9 mouse cellular contexts compared by ENCODE assay signal in genomic region chr16:44361921-44362890, GRCm38 (mm10). TPM values are rescaled to one million over a fixed set of nuclear protein-coding genes. Genes with fewer than 3 reads are reported as not detected.
DNase-seq lines count a peak whose midpoint lies in the region; ATAC-seq lines count a peak whose summit lies in the region.
"Had no signal": no experiment of that assay in that cellular context is flagged by ENCODE, and none has a peak within 500 bp of the region (broad histone marks: within the 10 kb centered on the region; RNA-seq: fewer than 3 reads in every experiment).

No protein-coding gene starts in this region.

- peak; percentile 54; the same call in 1 of the 2 replicates for ATAC-seq in hindbrain, embryonic 15.5 days (ENCODE audit: low FRiP score, low read depth)
- no peak for ATAC-seq in hindbrain, embryonic 12.5 days (ENCODE audit: low FRiP score)
- no peak for ATAC-seq in intestine, embryonic 16.5 days

- no peaks in the 10 kb centered on the region for H3K27me3 ChIP-seq in hindbrain, embryonic 15.5 days
- H3K27me3 ChIP-seq in hindbrain, embryonic 12.5 days, result no peaks in the 10 kb centered on the region
- H3K27me3 ChIP-seq in intestine, embryonic 16.5 days (replicated peaks; ENCODE audit: control insufficient read depth, insufficient read depth, low read length), result no peaks in the 10 kb centered on the region

- no peak overlapping the region for H3K4me3 ChIP-seq in hindbrain, embryonic 15.5 days
- no peak overlapping the region for H3K4me3 ChIP-seq in hindbrain, embryonic 12.5 days
- no peak overlapping the region for H3K4me3 ChIP-seq in intestine, embryonic 16.5 days (ENCODE audit: low read length)

- WGBS in hindbrain, embryonic 15.5 days, result 82% methylated on average over 10 of the region's 10 CpGs
- WGBS in hindbrain, embryonic 12.5 days, result 90% methylated on average over 10 of the region's 10 CpGs
- WGBS in intestine, embryonic 16.5 days, result 90% methylated on average over 10 of the region's 10 CpGs

- H3K4me2 ChIP-seq in hindbrain, embryonic 15.5 days, result no peak overlapping the region
- no peak overlapping the region for H3K4me2 ChIP-seq in hindbrain, embryonic 12.5 days (replicated peaks)
- no peak overlapping the region for H3K4me2 ChIP-seq in intestine, embryonic 16.5 days (ENCODE audit: low read depth, low read length)

- peaks cover 10% of the 10 kb centered on the region; the same call in 1 of the 2 replicates for H3K36me3 ChIP-seq in hindbrain, embryonic 15.5 days
- H3K36me3 ChIP-seq in hindbrain, embryonic 12.5 days, result peaks cover 21% of the 10 kb centered on the region
- H3K36me3 ChIP-seq in intestine, embryonic 16.5 days (ENCODE audit: control insufficient read depth, insufficient read depth, low read length), result no peaks in the 10 kb centered on the region; the same call in 1 of the 2 replicates

- no peak overlapping the region for H3K9ac ChIP-seq in hindbrain, embryonic 15.5 days
- no peak overlapping the region for H3K9ac ChIP-seq in hindbrain, embryonic 12.5 days
- H3K9ac ChIP-seq in intestine, embryonic 16.5 days (ENCODE audit: low read depth, low read length), result no peak overlapping the region

- H3K9me3 ChIP-seq in hindbrain, embryonic 15.5 days, result no peaks in the 10 kb centered on the region
- H3K9me3 ChIP-seq in hindbrain, embryonic 12.5 days (replicated peaks), result no peaks in the 10 kb centered on the region
- H3K9me3 ChIP-seq in intestine, embryonic 16.5 days (ENCODE audit: control insufficient read depth, low read length), result no peaks in the 10 kb centered on the region

- DNase-seq in A20 (ENCODE audit: low read depth, low spot score) (peak; percentile 47), MN1 (ENCODE audit: low spot score) (peak; percentile 14)
- DNase-seq in cerebellum, postnatal 14 days, result peak; percentile 60 to 65
- peak; percentile 19 for DNase-seq in layer of hippocampus, adult 9-11 months
- peak; percentile 13 for DNase-seq in telencephalon, adult 2 months (ENCODE audit: low read depth, low spot score)

- no peak overlapping the region for H3K27ac ChIP-seq in hindbrain, embryonic 15.5 days (replicated peaks)
- no peak overlapping the region for H3K27ac ChIP-seq in hindbrain, embryonic 12.5 days
- H3K27ac ChIP-seq in intestine, embryonic 16.5 days (ENCODE audit: low read length), result no peak overlapping the region

- no peaks in the 10 kb centered on the region for H3K4me1 ChIP-seq in hindbrain, embryonic 15.5 days (replicated peaks)
- no peaks in the 10 kb centered on the region for H3K4me1 ChIP-seq in hindbrain, embryonic 12.5 days
- no peaks in the 10 kb centered on the region for H3K4me1 ChIP-seq in intestine, embryonic 16.5 days (ENCODE audit: control insufficient read depth, insufficient read depth, low read length)

RNA-seq across cellular contexts. Expression of gene Spice1, which starts 15.3 kb away (rescaled TPM):
- 11.9 and 15.8 TPM in 2 replicates for polyA plus RNA-seq in hindbrain, embryonic 15.5 days (2015; fragmentation: Nextera tagmentation; extraction: Ambion mirVana)
- 25.5 and 27.0 TPM in 2 replicates for polyA plus RNA-seq in hindbrain, embryonic 12.5 days (2016; fragmentation: Nextera tagmentation; extraction: Ambion mirVana)
- 16.0 and 17.5 TPM in 2 replicates for polyA plus RNA-seq in intestine, embryonic 16.5 days (2015; fragmentation: Nextera tagmentation; extraction: Ambion mirVana)

RNA-seq across cellular contexts. Expression of gene Sidt1, which starts 29.2 kb away (rescaled TPM):
- 13.6 and 15.3 TPM in 2 replicates for polyA plus RNA-seq in hindbrain, embryonic 15.5 days (2015; fragmentation: Nextera tagmentation; extraction: Ambion mirVana)
- polyA plus RNA-seq in hindbrain, embryonic 12.5 days (2016; fragmentation: Nextera tagmentation; extraction: Ambion mirVana), result 0.42 and 0.71 TPM in 2 replicates
- 1.2 and 1.3 TPM in 2 replicates for polyA plus RNA-seq in intestine, embryonic 16.5 days (2015; fragmentation: Nextera tagmentation; extraction: Ambion mirVana)

RNA-seq across cellular contexts. Expression of gene Cfap44, which starts 32.4 kb away (rescaled TPM):
- 5.1 and 5.8 TPM in 2 replicates for polyA plus RNA-seq in hindbrain, embryonic 15.5 days (2015; fragmentation: Nextera tagmentation; extraction: Ambion mirVana)
- 6.4 and 8.3 TPM in 2 replicates for polyA plus RNA-seq in hindbrain, embryonic 12.5 days (2016; fragmentation: Nextera tagmentation; extraction: Ambion mirVana)
- 0.10 TPM in 1 of 2 replicates, not detected in the other for polyA plus RNA-seq in intestine, embryonic 16.5 days (2015; fragmentation: Nextera tagmentation; extraction: Ambion mirVana)
- polyA plus RNA-seq: small intestine, adult 2 months had no signal
